ENCODE assay signal across 14 mouse cellular contexts in genomic region chr12:53623793-53624192, GRCm38 (mm10).
A peak's percentile ranks its signal among the peaks of the same experiment; 100 is the strongest.
DNase-seq lines count a peak whose midpoint lies in the region; ATAC-seq and TF ChIP-seq lines count a peak whose summit lies in the region.
"Had no signal": no experiment of that assay in that cellular context is flagged by ENCODE, and none has a peak within 500 bp of the region (broad histone marks: within the 10 kb centered on the region; RNA-seq: fewer than 3 reads in every experiment).

No protein-coding gene starts in this region.

- H3K27ac ChIP-seq in midbrain, embryonic 10.5 days (replicated peaks) = peak overlapping the region; percentile 72
- H3K27ac ChIP-seq in midbrain, embryonic 15.5 days = no peak overlapping the region
- H3K27ac ChIP-seq in intestine, postnatal 0 days (ENCODE audit: low read depth, low read length) = no peak overlapping the region
- H3K27ac ChIP-seq: embryonic facial prominence, embryonic 15.5 days; liver, embryonic 13.5 days had no signal

- peaks cover 32% of the 10 kb centered on the region for H3K4me1 ChIP-seq in midbrain, embryonic 10.5 days
- peaks cover 22% of the 10 kb centered on the region for H3K4me1 ChIP-seq in midbrain, embryonic 15.5 days
- H3K4me1 ChIP-seq in intestine, postnatal 0 days (replicated peaks; ENCODE audit: control insufficient read depth, insufficient read depth, low read length) = no peaks in the 10 kb centered on the region
- H3K4me1 ChIP-seq: liver, embryonic 13.5 days had no signal

- ATAC-seq in midbrain, embryonic 15.5 days (replicated peaks) = no peak
- no peak for ATAC-seq in granulocyte monocyte progenitor cell, adult 5-6 weeks (replicated peaks; ENCODE audit: poor library complexity, severe bottlenecking)
- no peak for ATAC-seq in intestine, postnatal 0 days
- ATAC-seq: intestine, embryonic 16.5 days had no signal

- H3K36me3 ChIP-seq in midbrain, embryonic 10.5 days = no peaks in the 10 kb centered on the region
- H3K36me3 ChIP-seq in midbrain, embryonic 15.5 days (replicated peaks) = no peaks in the 10 kb centered on the region
- no peaks in the 10 kb centered on the region for H3K36me3 ChIP-seq in intestine, postnatal 0 days (ENCODE audit: control insufficient read depth, insufficient read depth)
- H3K36me3 ChIP-seq: embryonic facial prominence, embryonic 15.5 days; liver, embryonic 13.5 days had no signal

- WGBS in midbrain, embryonic 10.5 days = 50% methylated on average over 9 of the region's 9 CpGs
- 26% methylated on average over 9 of the region's 9 CpGs for WGBS in midbrain, embryonic 15.5 days
- 70% methylated on average over 9 of the region's 9 CpGs for WGBS in intestine, postnatal 0 days

- no peak overlapping the region for H3K4me2 ChIP-seq in midbrain, embryonic 15.5 days
- H3K4me2 ChIP-seq in intestine, postnatal 0 days (replicated peaks; ENCODE audit: low read depth) = no peak overlapping the region
- H3K4me2 ChIP-seq: embryonic facial prominence, embryonic 15.5 days; liver, embryonic 13.5 days had no signal

- no peak overlapping the region for H3K4me3 ChIP-seq in midbrain, embryonic 10.5 days
- H3K4me3 ChIP-seq in midbrain, embryonic 15.5 days = no peak overlapping the region
- no peak overlapping the region for H3K4me3 ChIP-seq in intestine, postnatal 0 days (ENCODE audit: low read depth, low read length)
- H3K4me3 ChIP-seq: embryonic facial prominence, embryonic 15.5 days; liver, embryonic 13.5 days had no signal

- H3K27me3 ChIP-seq in midbrain, embryonic 10.5 days (ENCODE audit: low read depth, poor library complexity, severe bottlenecking) = no peaks in the 10 kb centered on the region
- H3K27me3 ChIP-seq in midbrain, embryonic 15.5 days (replicated peaks) = no peaks in the 10 kb centered on the region
- H3K27me3 ChIP-seq in intestine, postnatal 0 days (replicated peaks; ENCODE audit: control insufficient read depth, insufficient read depth, low read length) = no peaks in the 10 kb centered on the region
- H3K27me3 ChIP-seq: embryonic facial prominence, embryonic 15.5 days; liver, embryonic 13.5 days had no signal

- DNase-seq in midbrain, embryonic 10.5 days (ENCODE audit: low spot score) = peak; percentile 25
- peak; percentile 76 for DNase-seq in forelimb bud, embryonic 11.5 days (ENCODE audit: low read depth, low spot score)
- DNase-seq in mesoderm, embryonic 11.5 days (ENCODE audit: low read depth, low spot score) = peak; percentile 22
- DNase-seq in gastrocnemius, postnatal 10 days = no peak
- no peak for DNase-seq in spleen, adult 12 weeks (ENCODE audit: low spot score)
- DNase-seq: adrenal gland, postnatal 36 days; cerebellum, adult 2 months; gastrocnemius, postnatal 14 days; liver, embryonic 13.5 days had no signal

- H3K9me3 ChIP-seq in midbrain, embryonic 10.5 days (replicated peaks) = no peaks in the 10 kb centered on the region
- no peaks in the 10 kb centered on the region for H3K9me3 ChIP-seq in midbrain, embryonic 15.5 days
- H3K9me3 ChIP-seq in intestine, postnatal 0 days (ENCODE audit: control insufficient read depth) = no peaks in the 10 kb centered on the region
- H3K9me3 ChIP-seq: embryonic facial prominence, embryonic 15.5 days; liver, embryonic 13.5 days had no signal

- TF ChIP-seq CTCF in intestine, postnatal 0 days (IDR thresholded peaks at IDR 0.05; ENCODE audit: low read depth) = no peak

- no peak overlapping the region for H3K9ac ChIP-seq in midbrain, embryonic 15.5 days
- no peak overlapping the region for H3K9ac ChIP-seq in intestine, postnatal 0 days (ENCODE audit: low read depth, low read length)
- H3K9ac ChIP-seq: embryonic facial prominence, embryonic 15.5 days; liver, embryonic 13.5 days had no signal

Comparison
In these comparisons a context has a peak if more than half of its experiments do, and no peak if none do; other contexts are left out.
1. DNase-seq: peak in midbrain, embryonic 10.5 days (single experiment), forelimb bud, embryonic 11.5 days (single experiment) and mesoderm, embryonic 11.5 days (single experiment); none in gastrocnemius, postnatal 10 days (single experiment) and spleen, adult 12 weeks (single experiment).